Mouse (Mus musculus) intestine, postnatal 0 days (tissue): ENCODE measurements around the gene Acot2. TPM values are rescaled to one million over a fixed set of nuclear protein-coding genes. Genes with fewer than 3 reads are reported as not detected.
"Not testable (repeated sequence)": the region's sequence is repeated elsewhere in the genome, so short reads cannot be mapped to it uniquely, and the experiment has no call there.

Experiments used
- ATAC-seq: fragments of 200-750 bp; cut with Nextera tagmentation; 2 replicates; pipeline ENCODE4 v1.8.0; 2017; ENCODE audit warnings: mild to moderate bottlenecking, moderate TSS enrichment, moderate library complexity
- H3K27ac ChIP-seq: fragments of 300-500 bp; sonication (generic); 2 replicates; pipeline ENCODE4 v1.5.1; 2014; ENCODE audit warnings: mild to moderate bottlenecking, low read depth, low read length, moderate library complexity
- H3K27me3 ChIP-seq: fragments of 300-500 bp; sonication (generic); replicated peaks from 2 replicates; pipeline ENCODE4 v1.6.1; 2014; ENCODE audit warnings: low read length, mixed read lengths; ENCODE audit not compliant: control insufficient read depth, insufficient read depth
- H3K36me3 ChIP-seq: fragments of 300-500 bp; sonication (generic); 2 replicates; pipeline ENCODE4 v1.6.1; 2014; ENCODE audit warnings: mild to moderate bottlenecking, moderate library complexity; ENCODE audit not compliant: control insufficient read depth, insufficient read depth
- H3K4me1 ChIP-seq: fragments of 300-500 bp; sonication (generic); replicated peaks from 2 replicates; pipeline ENCODE4 v1.6.1; 2014; ENCODE audit warnings: antibody characterized with exemption, low read length, mixed read lengths; ENCODE audit not compliant: control insufficient read depth, insufficient read depth
- H3K4me2 ChIP-seq: fragments of 300-500 bp; sonication (generic); replicated peaks from 2 replicates; pipeline ENCODE4 v1.6.1; 2014; ENCODE audit warnings: low read depth, mild to moderate bottlenecking, moderate library complexity
- H3K4me3 ChIP-seq: fragments of 300-500 bp; sonication (generic); 2 replicates; pipeline ENCODE4 v1.5.1; 2014; ENCODE audit warnings: low read depth, low read length
- H3K9ac ChIP-seq: fragments of 300-500 bp; sonication (generic); 2 replicates; pipeline ENCODE4 v1.6.1; 2014; ENCODE audit warnings: mild to moderate bottlenecking, low read depth, low read length
- H3K9me3 ChIP-seq: fragments of 300-500 bp; sonication (generic); 2 replicates; pipeline ENCODE4 v1.6.1; 2016; ENCODE audit warnings: mixed run types; ENCODE audit not compliant: control insufficient read depth
- CTCF ChIP-seq: sonication (generic); IDR thresholded peaks from 2 replicates; pipeline ENCODE4 v1.5.1; 2016; ENCODE audit warnings: low read depth, mild to moderate bottlenecking, control low read depth, antibody characterized with exemption, moderate library complexity
- WGBS: fragments of 180-500 bp; shearing (Covaris S2); extraction: QIAGEN DNeasy Blood & Tissue Kit; methylation state at CpG from one replicate; pipeline ENCODE4 v1.1.7; 2014; 5-methylcytosine and 5-hydroxymethylcytosine counted together
- polyA plus RNA-seq: library from polyadenylated mRNA; unstranded; fragments of >200 nt; fragmentation: Nextera tagmentation; extraction: Ambion mirVana; gene quantifications from 2 replicates; pipeline ENCODE4 v1.2.1, GENCODE M21; 2015

Gene Acot2
- polyA plus RNA-seq, 1 experiment from 2014 or later: 63.7 TPM

GRCm38 (mm10) chr12:84030659-84031332 lies 43.1 kb downstream of the Acot2 start:
- Histone ChIP-seq H3K27me3 (no peaks in the 10 kb centered on the region), H3K36me3 (no peaks in the 10 kb centered on the region), H3K4me3 (no peak overlapping the region), H3K4me2 (no peak overlapping the region), H3K27ac (no peak overlapping the region), H3K4me1 (no peaks in the 10 kb centered on the region), H3K9me3 (no peaks in the 10 kb centered on the region), H3K9ac (no peak overlapping the region)
- 42% methylated on average over 4 of the region's 4 CpGs for WGBS
- peak; percentile 78 for ATAC-seq
- TF ChIP-seq CTCF: peak; percentile 94

GRCm38 (mm10) chr12:84032854-84033253 lies 45.2 kb downstream of the Acot2 start:
- 58% methylated on average over 4 of the region's 4 CpGs for whole genome bisulfite sequencing
- H3K4me1 ChIP-seq: no peaks in the 10 kb centered on the region
- H3K27me3 ChIP-seq: no peaks in the 10 kb centered on the region
- H3K9ac ChIP-seq: no peak overlapping the region
- H3K4me3 ChIP-seq: no peak overlapping the region
- H3K27ac ChIP-seq: peak overlapping the region; percentile 46; the same call in 1 of the 2 replicates
- ATAC-seq: no peak
- H3K4me2 ChIP-seq: no peak overlapping the region
- no peaks in the 10 kb centered on the region for H3K36me3 ChIP-seq
- H3K9me3 ChIP-seq: no peaks in the 10 kb centered on the region
- TF ChIP-seq CTCF: no peak

- peak overlapping the region; percentile 46; the same call in 1 of the 2 replicates for H3K27ac ChIP-seq
- H3K4me3 ChIP-seq, H3K4me1 ChIP-seq, H3K4me2 ChIP-seq, H3K27me3 ChIP-seq, ATAC-seq, H3K9me3 ChIP-seq, H3K36me3 ChIP-seq, H3K9ac ChIP-seq: not testable (repeated sequence)
- 65% methylated on average over 2 of the region's 2 CpGs for WGBS
These were observed 45.6 kb downstream of the Acot2 start for GRCm38 (mm10) chr12:84033302-84033701.

GRCm38 (mm10) chr12:84034108-84034507 lies 46.4 kb downstream of the Acot2 start:
- H3K27ac ChIP-seq: no peak overlapping the region
- no peak overlapping the region for H3K4me2 ChIP-seq
- ATAC-seq: no peak
- 16% methylated on average over 4 of the region's 4 CpGs for WGBS
- no peaks in the 10 kb centered on the region for H3K27me3 ChIP-seq
- H3K9me3 ChIP-seq: no peaks in the 10 kb centered on the region
- TF ChIP-seq CTCF: no peak
- no peaks in the 10 kb centered on the region for H3K36me3 ChIP-seq
- no peak overlapping the region for H3K4me3 ChIP-seq
- no peaks in the 10 kb centered on the region for H3K4me1 ChIP-seq
- no peak overlapping the region for H3K9ac ChIP-seq

- H3K4me1 ChIP-seq, H3K36me3 ChIP-seq, H3K27me3 ChIP-seq, H3K9me3 ChIP-seq: not testable (repeated sequence)
- Histone ChIP-seq H3K27ac (peak within 1 kb of the TSS; percentile 87), H3K4me3 (peak within 1 kb of the TSS; percentile 45), H3K9ac (peak within 1 kb of the TSS; percentile 57), H3K4me2 (peak within 1 kb of the TSS; percentile 71)
- ATAC-seq: peak; percentile 90
- WGBS: 4% methylated on average over 32 of the region's 32 CpGs
These were observed 50.6 kb downstream of the Acot2 start, which contains the start of gene Acot4 for GRCm38 (mm10) chr12:84038241-84038640. Acot4 (plus strand) TSS chr12:84038379.

GRCm38 (mm10) chr12:84038691-84039111 lies 51.0 kb downstream of the Acot2 start, which contains the start of gene Gm49366:
Gm49366 (plus strand) TSS chr12:84038935.
- not testable (repeated sequence) for H3K4me1 ChIP-seq
- ATAC-seq: peak; percentile 70
- 3% methylated on average over 39 of the region's 39 CpGs for WGBS

More at GRCm38 (mm10) chr12:84038691-84039111, 51.0 kb downstream of the Acot2 start, which contains the start of gene Gm49366:
- peak within 1 kb of the TSS; percentile 45 for H3K4me3 ChIP-seq
- not testable (repeated sequence) for H3K9me3 ChIP-seq, H3K27me3 ChIP-seq, H3K36me3 ChIP-seq
- peak within 1 kb of the TSS; percentile 71 for H3K4me2 ChIP-seq
- peak within 1 kb of the TSS; percentile 87 for H3K27ac ChIP-seq
- H3K9ac ChIP-seq: peak within 1 kb of the TSS; percentile 57
